8 mouse cellular contexts compared by ENCODE assay signal in the genomic region with DNA sequence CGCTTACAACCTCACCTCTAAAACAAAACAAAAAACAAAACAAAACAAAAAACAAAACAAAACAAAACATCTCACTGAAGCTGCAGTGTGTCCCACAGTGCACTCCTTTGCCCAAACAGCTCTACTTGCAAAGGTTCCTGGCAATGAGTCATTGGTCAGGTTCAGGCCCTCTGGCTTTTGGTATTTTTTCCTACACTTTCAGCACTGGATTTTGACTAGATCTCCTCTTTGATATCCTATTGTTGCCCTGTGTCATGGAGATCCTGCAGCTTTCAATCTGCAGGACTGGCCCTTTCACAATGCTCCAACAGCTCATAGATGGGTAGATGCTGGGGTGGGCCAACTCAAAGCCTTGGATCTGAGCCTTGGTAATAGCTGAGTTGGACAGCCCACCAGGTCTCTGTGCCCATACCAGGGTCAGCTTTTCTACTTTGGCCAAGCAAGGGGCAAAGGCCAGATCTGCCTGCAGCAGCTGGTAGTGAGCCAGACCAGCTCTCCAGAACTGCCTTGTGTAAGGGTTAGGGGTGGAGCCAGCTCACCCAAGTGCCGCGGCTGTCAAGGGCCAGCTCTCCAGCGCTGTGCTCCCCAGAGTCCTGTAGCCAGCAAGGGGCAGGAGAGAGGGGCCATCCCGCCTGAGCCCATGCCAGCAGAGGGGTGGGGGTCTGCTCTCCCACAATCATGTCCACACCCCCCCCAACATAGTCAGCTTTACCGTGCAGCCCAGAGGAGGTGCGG. TPM values are rescaled to one million over a fixed set of nuclear protein-coding genes. Genes with fewer than 3 reads are reported as not detected.
A peak's percentile ranks its signal among the peaks of the same experiment; 100 is the strongest.
DNase-seq lines count a peak whose midpoint lies in the region; ATAC-seq and TF ChIP-seq lines count a peak whose summit lies in the region.

No protein-coding gene starts in this region.

- ATAC-seq in heart, embryonic 15.5 days (replicated peaks; ENCODE audit: insufficient number of reproducible peaks, insufficient read depth, low FRiP score, low read depth): 0 out of 2 replicates have a peak, but pooled peaks have one; percentile 55
- 0 out of 2 replicates have a peak, but pooled peaks have one; percentile 7 for ATAC-seq in embryonic facial prominence, embryonic 15.5 days (ENCODE audit: insufficient number of reproducible peaks, low FRiP score, low TSS enrichment, low read depth)
- peak; percentile 27; the same call in 1 of the 2 replicates for ATAC-seq in lung, embryonic 15.5 days (ENCODE audit: borderline replicate concordance, extremely low read depth, low FRiP score, low TSS enrichment)
- ATAC-seq in CD4-positive, CD25-positive, alpha-beta regulatory T cell, adult 4 months: no peak

- no peak for DNase-seq in heart, postnatal 25 days (ENCODE audit: low spot score)
- no peak for DNase-seq in ES-E14 (ENCODE audit: low read depth, low spot score)
- no peak for DNase-seq in right cerebral cortex, adult 18-20 months
- no peak for DNase-seq in T-cell, adult 2 months (ENCODE audit: low spot score)

- no peak overlapping the region for H3K9ac ChIP-seq in heart, embryonic 15.5 days
- H3K9ac ChIP-seq in ES-E14 (ENCODE audit: insufficient read depth, low read depth, low read length, poor library complexity, severe bottlenecking): peak overlapping the region; percentile 39; the same call in 1 of the 2 replicates
- no peak overlapping the region for H3K9ac ChIP-seq in embryonic facial prominence, embryonic 15.5 days
- H3K9ac ChIP-seq in lung, embryonic 15.5 days: no peak overlapping the region

- H3K4me1 ChIP-seq in heart, embryonic 15.5 days (replicated peaks): peaks cover 7% of the 10 kb centered on the region
- H3K4me1 ChIP-seq in ES-E14 (ENCODE audit: control insufficient read depth in 2 of 2, insufficient read depth in 2 of 2, low read length in 2 of 2, poor library complexity in 1 of 2): no peaks in the 10 kb centered on the region; a peak in 1 of 4 replicates
- no peaks in the 10 kb centered on the region for H3K4me1 ChIP-seq in embryonic facial prominence, embryonic 15.5 days
- no peaks in the 10 kb centered on the region for H3K4me1 ChIP-seq in lung, embryonic 15.5 days

- H3K27me3 ChIP-seq in heart, embryonic 15.5 days: no peaks in the 10 kb centered on the region
- no peaks in the 10 kb centered on the region for H3K27me3 ChIP-seq in embryonic facial prominence, embryonic 15.5 days
- no peaks in the 10 kb centered on the region for H3K27me3 ChIP-seq in lung, embryonic 15.5 days

- H3K4me3 ChIP-seq in heart, embryonic 15.5 days: no peak overlapping the region
- peak overlapping the region; percentile 36 to 50; a peak in 2 of 4 replicates for H3K4me3 ChIP-seq in ES-E14 (ENCODE audit: insufficient read depth in 1 of 2, low read depth in 1 of 2, low read length in 2 of 2, poor library complexity in 1 of 2, severe bottlenecking in 1 of 2)
- H3K4me3 ChIP-seq in embryonic facial prominence, embryonic 15.5 days (replicated peaks): no peak overlapping the region
- no peak overlapping the region for H3K4me3 ChIP-seq in lung, embryonic 15.5 days

- 62% methylated on average over 7 of the region's 7 CpGs for WGBS in heart, embryonic 15.5 days
- WGBS in embryonic facial prominence, embryonic 15.5 days: 85% methylated on average over 7 of the region's 7 CpGs
- WGBS in lung, embryonic 15.5 days: 77% methylated on average over 7 of the region's 7 CpGs

- no peaks in the 10 kb centered on the region for H3K9me3 ChIP-seq in heart, embryonic 15.5 days (replicated peaks)
- H3K9me3 ChIP-seq in ES-E14 (ENCODE audit: control insufficient read depth, insufficient read depth, low read depth, low read length): no peaks in the 10 kb centered on the region
- no peaks in the 10 kb centered on the region for H3K9me3 ChIP-seq in embryonic facial prominence, embryonic 15.5 days (replicated peaks)
- no peaks in the 10 kb centered on the region for H3K9me3 ChIP-seq in lung, embryonic 15.5 days

- no peak overlapping the region for H3K27ac ChIP-seq in heart, embryonic 15.5 days
- no peak overlapping the region for H3K27ac ChIP-seq in ES-E14 (ENCODE audit: insufficient read depth, low read depth, low read length, poor library complexity, severe bottlenecking)
- H3K27ac ChIP-seq in embryonic facial prominence, embryonic 15.5 days (replicated peaks): no peak overlapping the region
- H3K27ac ChIP-seq in lung, embryonic 15.5 days: no peak overlapping the region

- no peak overlapping the region for H3K4me2 ChIP-seq in heart, embryonic 15.5 days
- no peak overlapping the region for H3K4me2 ChIP-seq in embryonic facial prominence, embryonic 15.5 days (replicated peaks)
- H3K4me2 ChIP-seq in lung, embryonic 15.5 days: no peak overlapping the region

- intact Hi-C loops in heart, postnatal 25 days (cut with DNase I): no loop called here

- H3K36me3 ChIP-seq in heart, embryonic 15.5 days: peaks cover 31% of the 10 kb centered on the region
- H3K36me3 ChIP-seq in ES-E14 (ENCODE audit: control insufficient read depth, insufficient read depth, low read length, poor library complexity, severe bottlenecking): peaks cover 9% of the 10 kb centered on the region; the same call in 1 of the 2 replicates
- H3K36me3 ChIP-seq in embryonic facial prominence, embryonic 15.5 days: peaks cover 27% of the 10 kb centered on the region
- H3K36me3 ChIP-seq in lung, embryonic 15.5 days: peaks cover 25% of the 10 kb centered on the region

- in situ Hi-C loops in ES-E14 (cut with MboI; ENCODE audit: low sequenced_read_pairs in 2 of 2, unreplicated experiment in 2 of 2): no loop called here

TF ChIP-seq in ES-E14, 5 proteins besides CTCF, POLR2A, EP300 and RAD21:
- no peak for TF ChIP-seq ZC3H11A (IDR thresholded peaks at IDR 0.05; ENCODE audit: borderline replicate concordance, low read depth, low read length)
- TF ChIP-seq CHD2 (IDR thresholded peaks at IDR 0.05; ENCODE audit: low read depth, low read length): no peak
- TF ChIP-seq MAFK (IDR thresholded peaks at IDR 0.05; ENCODE audit: insufficient read depth, low read depth, low read length): no peak
- no peak for TF ChIP-seq ZNF384 (IDR thresholded peaks at IDR 0.05; ENCODE audit: low read depth, low read length)
- TF ChIP-seq HCFC1 (IDR thresholded peaks at IDR 0.05; ENCODE audit: borderline replicate concordance, insufficient read depth, low read length): no peak

RNA-seq across cellular contexts. Expression of a gene that starts 30.3 kb away (rescaled TPM):
- 6.8 and 7.8 TPM in 2 replicates for polyA plus RNA-seq in heart, embryonic 15.5 days (2015; fragmentation: Nextera tagmentation; extraction: Ambion mirVana)
- 10 to 100 TPM; 33.5 to 41.1 TPM for total RNA-seq in heart, postnatal 25 days (2021)
- total RNA-seq in ES-E14 (2012; rRNA removed): 10.3 and 11.8 TPM in 2 replicates
- 13.0 and 13.9 TPM in 2 replicates for polyA plus RNA-seq in embryonic facial prominence, embryonic 15.5 days (2015; fragmentation: Nextera tagmentation; extraction: Ambion mirVana)
- 10.6 and 10.8 TPM in 2 replicates for polyA plus RNA-seq in lung, embryonic 15.5 days (2015; fragmentation: Nextera tagmentation; extraction: Ambion mirVana)
- polyA plus RNA-seq in CD4-positive, CD25-positive, alpha-beta regulatory T cell, adult 4 months (2017; shearing (Covaris generic)): 10 to 100 TPM in 1 of 2 experiments, 1 to 10 TPM in 1; 8.1 to 14.1 TPM

RNA-seq across cellular contexts. Expression of a gene that starts 31.8 kb away (rescaled TPM):
- polyA plus RNA-seq in heart, embryonic 15.5 days (2015; fragmentation: Nextera tagmentation; extraction: Ambion mirVana): 69.2 and 77.6 TPM in 2 replicates
- total RNA-seq in heart, postnatal 25 days (2021): 10 to 100 TPM; 40.3 to 54.7 TPM
- 94.3 and 107 TPM in 2 replicates for total RNA-seq in ES-E14 (2012; rRNA removed)
- 113 TPM in 2 replicates for polyA plus RNA-seq in embryonic facial prominence, embryonic 15.5 days (2015; fragmentation: Nextera tagmentation; extraction: Ambion mirVana)
- 105 and 110 TPM in 2 replicates for polyA plus RNA-seq in lung, embryonic 15.5 days (2015; fragmentation: Nextera tagmentation; extraction: Ambion mirVana)
- polyA plus RNA-seq in CD4-positive, CD25-positive, alpha-beta regulatory T cell, adult 4 months (2017; shearing (Covaris generic)): 10 to 100 TPM; 38.3 to 43.9 TPM

RNA-seq across cellular contexts. Expression of a gene that starts 32.9 kb away (rescaled TPM):
- polyA plus RNA-seq in heart, embryonic 15.5 days (2015; fragmentation: Nextera tagmentation; extraction: Ambion mirVana): 35.7 and 37.9 TPM in 2 replicates
- total RNA-seq in heart, postnatal 25 days (2021): 10 to 100 TPM; 73.0 to 76.3 TPM
- total RNA-seq in ES-E14 (2012; rRNA removed): 27.9 and 28.5 TPM in 2 replicates
- polyA plus RNA-seq in embryonic facial prominence, embryonic 15.5 days (2015; fragmentation: Nextera tagmentation; extraction: Ambion mirVana): 45.1 and 47.8 TPM in 2 replicates
- polyA plus RNA-seq in lung, embryonic 15.5 days (2015; fragmentation: Nextera tagmentation; extraction: Ambion mirVana): 43.6 and 50.9 TPM in 2 replicates
- polyA plus RNA-seq in CD4-positive, CD25-positive, alpha-beta regulatory T cell, adult 4 months (2017; shearing (Covaris generic)): 100 to 1,000 TPM in 1 of 2 experiments, 10 to 100 TPM in 1; 86.3 to 108 TPM

Comparison
In these comparisons a context has a peak if more than half of its experiments do, and no peak if none do; other contexts are left out.
1. H3K4me3 ChIP-seq: peak in ES-E14 (2 of 2); none in heart, embryonic 15.5 days (single experiment), embryonic facial prominence, embryonic 15.5 days (single experiment) and lung, embryonic 15.5 days (single experiment).